Comparison of ENCODE assay signal across 22 mouse cellular contexts in the genomic region with DNA sequence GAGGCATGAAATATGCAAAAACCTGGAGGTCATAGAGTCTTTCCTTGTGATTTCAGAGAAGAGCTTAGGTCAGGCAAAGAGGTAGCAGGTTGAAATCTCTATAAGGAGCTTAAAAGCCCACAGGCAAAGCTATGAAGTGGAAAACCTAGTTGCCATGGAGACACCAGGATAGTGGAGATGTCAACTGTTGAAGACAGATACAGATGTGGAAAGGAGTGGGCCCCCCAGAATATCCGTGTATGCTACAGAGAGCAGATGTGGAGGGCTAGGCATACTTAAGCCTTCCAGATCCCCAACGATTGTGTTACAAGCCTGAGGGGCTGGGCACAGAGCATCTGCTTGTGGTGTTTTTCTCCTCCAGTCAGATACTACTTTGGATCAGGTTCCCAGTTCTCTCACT.
DNase-seq lines count a peak whose midpoint lies in the region; ATAC-seq and TF ChIP-seq lines count a peak whose summit lies in the region.
"Had no signal": no experiment of that assay in that cellular context is flagged by ENCODE, and none has a peak within 500 bp of the region (broad histone marks: within the 10 kb centered on the region; RNA-seq: fewer than 3 reads in every experiment).

No protein-coding gene starts in this region.

- no peak overlapping the region for H3K27ac ChIP-seq in forebrain, postnatal 0 days (ENCODE audit: low read depth, low read length)
- H3K27ac ChIP-seq in forebrain, embryonic 12.5 days = no peak overlapping the region
- H3K27ac ChIP-seq in hindbrain, embryonic 16.5 days (ENCODE audit: low read depth, low read length) = no peak overlapping the region
- H3K27ac ChIP-seq in hindbrain, embryonic 12.5 days = no peak overlapping the region
- no peak overlapping the region for H3K27ac ChIP-seq in midbrain, embryonic 15.5 days
- H3K27ac ChIP-seq in midbrain, embryonic 10.5 days (replicated peaks) = no peak overlapping the region
- H3K27ac ChIP-seq: embryonic facial prominence, embryonic 15.5 days; forebrain, embryonic 10.5 days; forebrain, embryonic 15.5 days; heart, adult 2 months; heart, embryonic 15.5 days; intestine, embryonic 15.5 days had no signal

- no peak overlapping the region for H3K4me2 ChIP-seq in forebrain, postnatal 0 days (ENCODE audit: low read depth)
- no peak overlapping the region for H3K4me2 ChIP-seq in forebrain, embryonic 12.5 days
- H3K4me2 ChIP-seq in hindbrain, embryonic 16.5 days (ENCODE audit: low read length) = no peak overlapping the region
- no peak overlapping the region for H3K4me2 ChIP-seq in hindbrain, embryonic 12.5 days (replicated peaks)
- H3K4me2 ChIP-seq in midbrain, embryonic 15.5 days = no peak overlapping the region
- H3K4me2 ChIP-seq: embryonic facial prominence, embryonic 15.5 days; forebrain, embryonic 15.5 days; heart, embryonic 11.5 days; heart, embryonic 15.5 days; intestine, embryonic 15.5 days had no signal

- no peaks in the 10 kb centered on the region for H3K36me3 ChIP-seq in forebrain, postnatal 0 days (ENCODE audit: insufficient read depth)
- no peaks in the 10 kb centered on the region for H3K36me3 ChIP-seq in forebrain, embryonic 12.5 days (replicated peaks)
- H3K36me3 ChIP-seq in hindbrain, embryonic 16.5 days (ENCODE audit: control insufficient read depth, insufficient read depth, low read length) = no peaks in the 10 kb centered on the region
- H3K36me3 ChIP-seq in hindbrain, embryonic 12.5 days = no peaks in the 10 kb centered on the region
- H3K36me3 ChIP-seq in midbrain, embryonic 15.5 days (replicated peaks) = no peaks in the 10 kb centered on the region
- H3K36me3 ChIP-seq in midbrain, embryonic 10.5 days = no peaks in the 10 kb centered on the region
- H3K36me3 ChIP-seq: embryonic facial prominence, embryonic 15.5 days; forebrain, embryonic 10.5 days; forebrain, embryonic 15.5 days; heart, embryonic 15.5 days; intestine, embryonic 15.5 days had no signal

- no peak for TF ChIP-seq CTCF in forebrain, postnatal 0 days (IDR thresholded peaks at IDR 0.05; ENCODE audit: low read depth)
- TF ChIP-seq CTCF in brain, embryonic 14.5 days (IDR thresholded peaks at IDR 0.05; ENCODE audit: borderline replicate concordance, extremely low read depth, insufficient read depth, insufficient read length) = no peak

- no peaks in the 10 kb centered on the region for H3K27me3 ChIP-seq in forebrain, postnatal 0 days (ENCODE audit: insufficient read depth, low read length)
- no peaks in the 10 kb centered on the region for H3K27me3 ChIP-seq in forebrain, embryonic 12.5 days
- H3K27me3 ChIP-seq in hindbrain, embryonic 16.5 days (replicated peaks; ENCODE audit: control insufficient read depth, insufficient read depth, low read length) = no peaks in the 10 kb centered on the region
- no peaks in the 10 kb centered on the region for H3K27me3 ChIP-seq in hindbrain, embryonic 12.5 days
- no peaks in the 10 kb centered on the region for H3K27me3 ChIP-seq in midbrain, embryonic 15.5 days (replicated peaks)
- H3K27me3 ChIP-seq in midbrain, embryonic 10.5 days (ENCODE audit: low read depth, poor library complexity, severe bottlenecking) = no peaks in the 10 kb centered on the region
- H3K27me3 ChIP-seq: embryonic facial prominence, embryonic 15.5 days; forebrain, embryonic 15.5 days; heart, embryonic 15.5 days; intestine, embryonic 15.5 days had no signal

- H3K4me3 ChIP-seq in forebrain, postnatal 0 days (ENCODE audit: low read depth, low read length) = no peak overlapping the region
- H3K4me3 ChIP-seq in forebrain, embryonic 12.5 days (replicated peaks) = no peak overlapping the region
- no peak overlapping the region for H3K4me3 ChIP-seq in hindbrain, embryonic 16.5 days (ENCODE audit: low read length)
- no peak overlapping the region for H3K4me3 ChIP-seq in hindbrain, embryonic 12.5 days
- H3K4me3 ChIP-seq in midbrain, embryonic 15.5 days = no peak overlapping the region
- no peak overlapping the region for H3K4me3 ChIP-seq in midbrain, embryonic 10.5 days
- H3K4me3 ChIP-seq: embryonic facial prominence, embryonic 15.5 days; erythroblast, embryonic 14.5 days; forebrain, embryonic 10.5 days; forebrain, embryonic 15.5 days; heart, adult 2 months; heart, embryonic 15.5 days; intestine, embryonic 15.5 days had no signal

- peak; percentile 21 for DNase-seq in forebrain, postnatal 0 days
- DNase-seq in midbrain, embryonic 10.5 days (ENCODE audit: low spot score) = no peak
- peak; percentile 42 for DNase-seq in brain, embryonic 14.5 days (ENCODE audit: low read depth)
- DNase-seq in thymus, postnatal 4 days = no peak
- DNase-seq: adrenal gland, postnatal 14 days; cerebellum, adult 18-20 months; cerebellum, adult 9-11 months; cerebellum, postnatal 36 days; gastrocnemius, postnatal 10 days; heart, adult 2 months had no signal

- WGBS in forebrain, postnatal 0 days = 68% methylated on average over 2 of the region's 2 CpGs
- 59% methylated on average over 2 of the region's 2 CpGs for WGBS in forebrain, embryonic 12.5 days
- WGBS in hindbrain, embryonic 16.5 days = 43% methylated on average over 2 of the region's 2 CpGs
- 58% methylated on average over 2 of the region's 2 CpGs for WGBS in hindbrain, embryonic 12.5 days
- 31% methylated on average over 2 of the region's 2 CpGs for WGBS in midbrain, embryonic 15.5 days
- 54% methylated on average over 2 of the region's 2 CpGs for WGBS in midbrain, embryonic 10.5 days

- no peak for TF ChIP-seq POLR2A in brain, embryonic 14.5 days (IDR thresholded peaks at IDR 0.05; ENCODE audit: borderline replicate concordance, extremely low read depth, insufficient read depth, insufficient read length, poor library complexity, severe bottlenecking)

- ATAC-seq in forebrain, postnatal 0 days = peak; percentile 67
- no peak for ATAC-seq in forebrain, embryonic 12.5 days (ENCODE audit: low FRiP score)
- ATAC-seq in hindbrain, embryonic 16.5 days = 0 out of 2 replicates have a peak, but pooled peaks have one; percentile 48
- no peak for ATAC-seq in hindbrain, embryonic 12.5 days (ENCODE audit: low FRiP score)
- ATAC-seq in midbrain, embryonic 15.5 days (replicated peaks) = peak; percentile 85; the same call in 1 of the 2 replicates
- ATAC-seq: activated CD4-positive, CD25-positive, alpha-beta regulatory T cell, adult 4 months; forebrain, embryonic 15.5 days; intestine, embryonic 15.5 days had no signal

- no peaks in the 10 kb centered on the region for H3K9me3 ChIP-seq in forebrain, postnatal 0 days (ENCODE audit: low read length)
- H3K9me3 ChIP-seq in forebrain, embryonic 12.5 days = no peaks in the 10 kb centered on the region
- H3K9me3 ChIP-seq in hindbrain, embryonic 16.5 days (ENCODE audit: control insufficient read depth, low read length) = no peaks in the 10 kb centered on the region
- no peaks in the 10 kb centered on the region for H3K9me3 ChIP-seq in hindbrain, embryonic 12.5 days (replicated peaks)
- no peaks in the 10 kb centered on the region for H3K9me3 ChIP-seq in midbrain, embryonic 15.5 days
- H3K9me3 ChIP-seq in midbrain, embryonic 10.5 days (replicated peaks) = no peaks in the 10 kb centered on the region
- H3K9me3 ChIP-seq: embryonic facial prominence, embryonic 15.5 days; forebrain, embryonic 10.5 days; forebrain, embryonic 15.5 days; heart, embryonic 15.5 days; intestine, embryonic 15.5 days had no signal

- no peak overlapping the region for H3K9ac ChIP-seq in forebrain, postnatal 0 days
- no peak overlapping the region for H3K9ac ChIP-seq in forebrain, embryonic 12.5 days
- no peak overlapping the region for H3K9ac ChIP-seq in hindbrain, embryonic 16.5 days (ENCODE audit: low read depth, low read length)
- no peak overlapping the region for H3K9ac ChIP-seq in hindbrain, embryonic 12.5 days
- no peak overlapping the region for H3K9ac ChIP-seq in midbrain, embryonic 15.5 days
- H3K9ac ChIP-seq: embryonic facial prominence, embryonic 15.5 days; forebrain, embryonic 15.5 days; heart, embryonic 15.5 days; intestine, embryonic 15.5 days had no signal

- H3K4me1 ChIP-seq in forebrain, postnatal 0 days (ENCODE audit: insufficient read depth) = no peaks in the 10 kb centered on the region
- H3K4me1 ChIP-seq in forebrain, embryonic 12.5 days = no peaks in the 10 kb centered on the region
- no peaks in the 10 kb centered on the region for H3K4me1 ChIP-seq in hindbrain, embryonic 16.5 days (ENCODE audit: control insufficient read depth, insufficient read depth, low read depth, low read length)
- no peaks in the 10 kb centered on the region for H3K4me1 ChIP-seq in hindbrain, embryonic 12.5 days
- H3K4me1 ChIP-seq in midbrain, embryonic 15.5 days = peaks cover 6% of the 10 kb centered on the region; the same call in 1 of the 2 replicates
- H3K4me1 ChIP-seq in midbrain, embryonic 10.5 days = no peaks in the 10 kb centered on the region
- H3K4me1 ChIP-seq: embryonic facial prominence, embryonic 15.5 days; forebrain, embryonic 10.5 days; forebrain, embryonic 15.5 days; heart, embryonic 15.5 days; intestine, embryonic 15.5 days had no signal

Comparison
In these comparisons a context has a peak if more than half of its experiments do, and no peak if none do; other contexts are left out.
1. ATAC-seq: peak in forebrain, postnatal 0 days (single experiment), hindbrain, embryonic 16.5 days (single experiment) and midbrain, embryonic 15.5 days (single experiment); none in forebrain, embryonic 12.5 days (single experiment) and hindbrain, embryonic 12.5 days (single experiment).
2. DNase-seq: peak in forebrain, postnatal 0 days (single experiment) and brain, embryonic 14.5 days (single experiment); none in midbrain, embryonic 10.5 days (single experiment) and thymus, postnatal 4 days (single experiment).